ENCODE assay signal across 8 mouse cellular contexts in the genomic region with DNA sequence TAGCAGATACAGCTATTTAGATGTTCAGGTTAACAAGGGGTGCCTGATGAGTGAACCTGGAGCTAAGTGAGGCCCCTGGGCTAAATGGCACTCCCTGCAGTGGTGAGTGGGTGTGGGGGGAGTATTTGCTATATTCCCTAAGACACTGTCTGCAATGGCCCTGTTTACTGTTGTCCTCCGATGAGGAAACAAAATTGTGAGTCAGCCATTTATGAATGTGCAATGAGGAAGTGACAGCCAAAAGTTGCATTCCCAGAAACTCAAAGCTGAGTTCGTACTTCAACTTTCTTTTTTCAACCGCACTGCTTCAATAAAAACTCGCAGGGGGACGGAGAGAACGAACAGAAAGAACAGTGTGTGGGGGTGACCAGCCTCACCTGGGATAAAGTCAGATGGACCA. TPM values are rescaled to one million over a fixed set of nuclear protein-coding genes. Genes with fewer than 3 reads are reported as not detected.
DNase-seq lines count a peak whose midpoint lies in the region; ATAC-seq and TF ChIP-seq lines count a peak whose summit lies in the region.

No protein-coding gene starts in this region.

- no peak for TF ChIP-seq CTCF in cerebellum, adult 2 months (IDR thresholded peaks at IDR 0.05; ENCODE audit: borderline replicate concordance, insufficient read depth, low read depth, low read length)

- H3K9me3 ChIP-seq in embryonic facial prominence, embryonic 13.5 days, result no peaks in the 10 kb centered on the region
- H3K9me3 ChIP-seq in embryonic facial prominence, embryonic 10.5 days, result no peaks in the 10 kb centered on the region
- H3K9me3 ChIP-seq in neural tube, embryonic 12.5 days, result no peaks in the 10 kb centered on the region
- H3K9me3 ChIP-seq in liver, embryonic 15.5 days (replicated peaks), result no peaks in the 10 kb centered on the region
- H3K9me3 ChIP-seq in stomach, embryonic 15.5 days, result no peaks in the 10 kb centered on the region

- no peak overlapping the region for H3K4me3 ChIP-seq in embryonic facial prominence, embryonic 13.5 days
- no peak overlapping the region for H3K4me3 ChIP-seq in embryonic facial prominence, embryonic 10.5 days
- no peak overlapping the region for H3K4me3 ChIP-seq in neural tube, embryonic 12.5 days
- peak overlapping the region; percentile 66 for H3K4me3 ChIP-seq in liver, embryonic 15.5 days (replicated peaks)
- peak overlapping the region; percentile 32 for H3K4me3 ChIP-seq in stomach, embryonic 15.5 days (replicated peaks)
- H3K4me3 ChIP-seq in cerebellum, adult 2 months (replicated peaks; ENCODE audit: insufficient read depth, low read depth, low read length), result no peak overlapping the region

- DNase-seq in embryonic facial prominence, embryonic 10.5 days (ENCODE audit: low spot score), result no peak
- no peak for DNase-seq in neural tube, embryonic 10.5 days (ENCODE audit: extremely low spot score, low spot score)
- DNase-seq in cerebellum, adult 2 months, result no peak
- no peak for DNase-seq in urinary bladder, postnatal 36 days (ENCODE audit: low spot score in 2 of 2)

- no peak overlapping the region for H3K27ac ChIP-seq in embryonic facial prominence, embryonic 13.5 days
- H3K27ac ChIP-seq in embryonic facial prominence, embryonic 10.5 days (replicated peaks), result no peak overlapping the region
- H3K27ac ChIP-seq in neural tube, embryonic 12.5 days, result no peak overlapping the region
- peak overlapping the region; percentile 89 for H3K27ac ChIP-seq in liver, embryonic 15.5 days (replicated peaks)
- H3K27ac ChIP-seq in stomach, embryonic 15.5 days, result peak overlapping the region; percentile 73; the same call in 1 of the 2 replicates
- H3K27ac ChIP-seq in cerebellum, adult 2 months (ENCODE audit: insufficient read depth, low read length), result no peak overlapping the region

- H3K9ac ChIP-seq in embryonic facial prominence, embryonic 13.5 days, result peak overlapping the region; percentile 46
- H3K9ac ChIP-seq in neural tube, embryonic 12.5 days, result 0 out of 2 replicates have a peak overlapping the region, but pooled peaks have one; percentile 26
- peak overlapping the region; percentile 63 for H3K9ac ChIP-seq in liver, embryonic 15.5 days
- H3K9ac ChIP-seq in stomach, embryonic 15.5 days, result no peak overlapping the region

- H3K4me2 ChIP-seq in embryonic facial prominence, embryonic 13.5 days, result peak overlapping the region; percentile 46
- peak overlapping the region; percentile 46 for H3K4me2 ChIP-seq in neural tube, embryonic 12.5 days (replicated peaks)
- H3K4me2 ChIP-seq in liver, embryonic 15.5 days, result peak overlapping the region; percentile 78
- peak overlapping the region; percentile 57 for H3K4me2 ChIP-seq in stomach, embryonic 15.5 days

- TF ChIP-seq POLR2A in cerebellum, adult 2 months (IDR thresholded peaks at IDR 0.05; ENCODE audit: borderline replicate concordance, insufficient read depth, low read length), result no peak

- WGBS in embryonic facial prominence, embryonic 13.5 days, result 85% methylated on average over 6 of the region's 6 CpGs
- 94% methylated on average over 6 of the region's 6 CpGs for WGBS in embryonic facial prominence, embryonic 10.5 days
- WGBS in neural tube, embryonic 12.5 days, result 92% methylated on average over 6 of the region's 6 CpGs
- WGBS in liver, embryonic 15.5 days (ENCODE audit: insufficient replicate concordance), result 37% methylated on average over 6 of the region's 6 CpGs
- WGBS in stomach, embryonic 15.5 days, result 73% methylated on average over 6 of the region's 6 CpGs
- WGBS in cerebellum, adult 2 months, result 86% methylated on average over 6 of the region's 6 CpGs

- H3K36me3 ChIP-seq in embryonic facial prominence, embryonic 13.5 days, result peaks cover 5% of the 10 kb centered on the region; the same call in 1 of the 2 replicates
- H3K36me3 ChIP-seq in embryonic facial prominence, embryonic 10.5 days (replicated peaks), result peaks cover 5% of the 10 kb centered on the region
- H3K36me3 ChIP-seq in neural tube, embryonic 12.5 days, result peaks cover 17% of the 10 kb centered on the region
- H3K36me3 ChIP-seq in liver, embryonic 15.5 days (replicated peaks), result peaks cover 32% of the 10 kb centered on the region
- no peaks in the 10 kb centered on the region for H3K36me3 ChIP-seq in stomach, embryonic 15.5 days

- no peaks in the 10 kb centered on the region for H3K27me3 ChIP-seq in embryonic facial prominence, embryonic 13.5 days
- peaks cover 11% of the 10 kb centered on the region; the same call in 1 of the 2 replicates for H3K27me3 ChIP-seq in embryonic facial prominence, embryonic 10.5 days (replicated peaks; ENCODE audit: low read depth, poor library complexity, severe bottlenecking)
- no peaks in the 10 kb centered on the region for H3K27me3 ChIP-seq in neural tube, embryonic 12.5 days (replicated peaks)
- no peaks in the 10 kb centered on the region for H3K27me3 ChIP-seq in liver, embryonic 15.5 days
- H3K27me3 ChIP-seq in stomach, embryonic 15.5 days (replicated peaks), result no peaks in the 10 kb centered on the region
- H3K27me3 ChIP-seq in cerebellum, adult 2 months (ENCODE audit: control insufficient read depth, insufficient read depth, low read length), result no peaks in the 10 kb centered on the region

- H3K4me1 ChIP-seq in embryonic facial prominence, embryonic 13.5 days, result peaks cover 23% of the 10 kb centered on the region
- H3K4me1 ChIP-seq in embryonic facial prominence, embryonic 10.5 days, result peaks cover 23% of the 10 kb centered on the region
- H3K4me1 ChIP-seq in neural tube, embryonic 12.5 days, result peaks cover 33% of the 10 kb centered on the region
- H3K4me1 ChIP-seq in liver, embryonic 15.5 days (replicated peaks), result peaks cover 73% of the 10 kb centered on the region
- peaks cover 16% of the 10 kb centered on the region for H3K4me1 ChIP-seq in stomach, embryonic 15.5 days
- no peaks in the 10 kb centered on the region for H3K4me1 ChIP-seq in cerebellum, adult 2 months (ENCODE audit: control insufficient read depth, insufficient read depth, low read length)

- no peak for ATAC-seq in embryonic facial prominence, embryonic 13.5 days (ENCODE audit: insufficient number of reproducible peaks, insufficient read depth, low FRiP score, low TSS enrichment, low read depth)
- ATAC-seq in neural tube, embryonic 12.5 days (ENCODE audit: low FRiP score, low read depth), result no peak
- no peak for ATAC-seq in liver, embryonic 15.5 days (ENCODE audit: insufficient read depth)
- no peak for ATAC-seq in stomach, embryonic 15.5 days (ENCODE audit: insufficient read depth, low FRiP score, low read depth)

RNA-seq across cellular contexts. Expression of gene Rnasel, which starts 3.3 kb away (rescaled TPM):
- polyA plus RNA-seq in embryonic facial prominence, embryonic 13.5 days (2015; fragmentation: Nextera tagmentation; extraction: Ambion mirVana), result 16.2 and 16.7 TPM in 2 replicates
- 8.0 and 9.5 TPM in 2 replicates for polyA plus RNA-seq in embryonic facial prominence, embryonic 10.5 days (2016; fragmentation: Nextera tagmentation; extraction: Ambion mirVana)
- polyA plus RNA-seq in neural tube, embryonic 12.5 days (2016; fragmentation: Nextera tagmentation; extraction: Ambion mirVana), result 35.6 and 37.8 TPM in 2 replicates
- 24.5 and 26.2 TPM in 2 replicates for polyA plus RNA-seq in liver, embryonic 15.5 days (2015; fragmentation: Nextera tagmentation; extraction: Ambion mirVana)
- polyA plus RNA-seq in stomach, embryonic 15.5 days (2015; fragmentation: Nextera tagmentation; extraction: Ambion mirVana), result 13.8 and 15.5 TPM in 2 replicates
- polyA plus RNA-seq in cerebellum, adult 2 months (2012; rRNA removed), result 3.8 and 3.9 TPM in 2 replicates

RNA-seq across cellular contexts. Expression of gene Rgs16, which starts 12.4 kb away (rescaled TPM):
- 9.2 and 9.6 TPM in 2 replicates for polyA plus RNA-seq in embryonic facial prominence, embryonic 13.5 days (2015; fragmentation: Nextera tagmentation; extraction: Ambion mirVana)
- 7.9 and 9.5 TPM in 2 replicates for polyA plus RNA-seq in embryonic facial prominence, embryonic 10.5 days (2016; fragmentation: Nextera tagmentation; extraction: Ambion mirVana)
- polyA plus RNA-seq in neural tube, embryonic 12.5 days (2016; fragmentation: Nextera tagmentation; extraction: Ambion mirVana), result 42.6 TPM in 2 replicates
- 1.1 and 2.6 TPM in 2 replicates for polyA plus RNA-seq in liver, embryonic 15.5 days (2015; fragmentation: Nextera tagmentation; extraction: Ambion mirVana)
- polyA plus RNA-seq in stomach, embryonic 15.5 days (2015; fragmentation: Nextera tagmentation; extraction: Ambion mirVana), result 4.5 and 5.1 TPM in 2 replicates
- polyA plus RNA-seq in cerebellum, adult 2 months (2012; rRNA removed), result 12.2 and 12.7 TPM in 2 replicates

Comparison
In these comparisons a context has a peak if more than half of its experiments do, and no peak if none do; other contexts are left out.
1. H3K27ac ChIP-seq: peak in liver, embryonic 15.5 days (single experiment) and stomach, embryonic 15.5 days (single experiment); none in embryonic facial prominence, embryonic 13.5 days (single experiment), embryonic facial prominence, embryonic 10.5 days (single experiment), neural tube, embryonic 12.5 days (single experiment) and cerebellum, adult 2 months (single experiment).
2. H3K4me3 ChIP-seq: peak in liver, embryonic 15.5 days (single experiment) and stomach, embryonic 15.5 days (single experiment); none in embryonic facial prominence, embryonic 13.5 days (single experiment), embryonic facial prominence, embryonic 10.5 days (single experiment), neural tube, embryonic 12.5 days (single experiment) and cerebellum, adult 2 months (single experiment).
3. Peak in every context shown above with its lines, with median percentiles within 50 percentile points of each other: H3K4me2 ChIP-seq.